Mouse (Mus musculus) frontal cortex, adult 2 months (tissue): ENCODE measurements at regions not wholly inside any gene's neighbourhood (a gene's known extent, or its start where the extent isn't known, plus 50 kb on each side); places are given as distances from the start of the nearest gene placed in this dataset.
A peak's percentile ranks its signal among the peaks of the same experiment; 100 is the strongest.
"Not testable (repeated sequence)": the region's sequence is repeated elsewhere in the genome, so short reads cannot be mapped to it uniquely, and the experiment has no call there.

Experiments
- DNase-seq, 2 experiments: peaks; one replicate each; pipeline ENCODE4 v3.0.0; 2022; ENCODE audit warnings: low spot score in 1 of 2; ENCODE audit errors: extremely low spot score in 1 of 2

GRCm38 (mm10) chr7:122820587-122821535 is 144.6 kb upstream of the Rbbp6 start:
- DNase-seq: no peak

GRCm38 (mm10) chr7:122823429-122823828 is 142.1 kb upstream of the Rbbp6 start:
- DNase-seq: peak in 1 of 2 experiments; percentile 67

GRCm38 (mm10) chr7:122839091-122839490 is 126.4 kb upstream of the Rbbp6 start:
- DNase-seq: peak in 1 of 2 experiments; percentile 32

GRCm38 (mm10) chr7:122844831-122845230 is 120.7 kb upstream of the Rbbp6 start:
- DNase-seq: peak in 1 of 2 experiments; percentile 38

GRCm38 (mm10) chr7:122847376-122847775 is 118.1 kb upstream of the Rbbp6 start:
- peak; percentile 27 to 43 for DNase-seq

- no peak for DNase-seq
These were observed 92.1 kb upstream of the Rbbp6 start for GRCm38 (mm10) chr7:122873386-122873785.

GRCm38 (mm10) chr7:122876286-122876685 is 89.2 kb upstream of the Rbbp6 start:
- DNase-seq: no peak

- not testable (repeated sequence) for DNase-seq
These were observed 83.5 kb upstream of the Rbbp6 start for GRCm38 (mm10) chr7:122881890-122882500.

GRCm38 (mm10) chr7:122886737-122887136 is 78.7 kb upstream of the Rbbp6 start:
- no peak for DNase-seq

GRCm38 (mm10) chr7:122897148-122897547 is 68.3 kb upstream of the Rbbp6 start:
- no peak for DNase-seq

- peak in 1 of 2 experiments; percentile 25 for DNase-seq
These were observed 59.4 kb upstream of the Rbbp6 start for GRCm38 (mm10) chr7:122906056-122906455.

- peak in 1 of 2 experiments; percentile 63 for DNase-seq
These were observed 56.2 kb upstream of the Rbbp6 start for GRCm38 (mm10) chr7:122909296-122909695.
